Mouse (Mus musculus) lung, postnatal 0 days (tissue): ENCODE data around the gene Trpm2.

Source experiments
- CTCF ChIP-seq: IDR thresholded peaks from 2 replicates; pipeline ENCODE4 v1.5.1; 2016; ENCODE audit warnings: antibody characterized with exemption, mild to moderate bottlenecking
- EP300 ChIP-seq: IDR thresholded peaks from 2 replicates; pipeline ENCODE4 v1.6.1; 2016; ENCODE audit warnings: antibody characterized with exemption, mild to moderate bottlenecking, control low read depth

DNA sequence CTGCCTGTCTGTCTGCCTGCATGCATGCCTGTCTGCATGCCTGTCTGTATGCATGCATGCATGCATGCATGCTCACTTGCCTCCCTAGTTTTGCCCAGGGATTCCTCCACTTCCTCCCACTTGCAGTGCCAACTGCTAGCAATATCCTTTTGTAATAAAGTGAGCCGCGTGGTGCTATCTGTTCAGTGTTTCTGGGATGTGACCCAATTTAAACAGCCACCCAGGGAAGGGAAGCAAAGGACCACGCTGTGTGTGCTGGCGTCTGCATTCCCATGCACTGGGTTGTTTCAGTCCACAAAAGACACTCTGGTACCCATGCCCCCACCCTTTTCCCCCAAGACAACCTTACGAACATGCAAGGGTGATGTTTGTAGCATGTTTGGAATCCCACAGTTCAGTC, 49.4 kb downstream of the Trpm2 start:
- TF ChIP-seq CTCF: no peak
- TF ChIP-seq EP300: no peak
